Mouse (Mus musculus): ENCODE data around the gene Reck. TPM values are rescaled to one million over a fixed set of nuclear protein-coding genes. Genes with fewer than 3 reads are reported as not detected.

The Reck gene
- 0.38 to 6.1 TPM (median 4.6 TPM) in 3 replicates for total RNA-seq (2017)

- ATAC-seq (replicated peaks; ENCODE audit: insufficient number of reproducible peaks, low FRiP score, low TSS enrichment, poor library complexity, severe bottlenecking), result 0 out of 2 replicates have a peak, but pooled peaks have one; percentile 34
These were observed at the start of gene Reck for GRCm38 (mm10) chr4:43875160-43875918. Gene Reck (plus strand): TSS chr4:43875530.

DNA sequence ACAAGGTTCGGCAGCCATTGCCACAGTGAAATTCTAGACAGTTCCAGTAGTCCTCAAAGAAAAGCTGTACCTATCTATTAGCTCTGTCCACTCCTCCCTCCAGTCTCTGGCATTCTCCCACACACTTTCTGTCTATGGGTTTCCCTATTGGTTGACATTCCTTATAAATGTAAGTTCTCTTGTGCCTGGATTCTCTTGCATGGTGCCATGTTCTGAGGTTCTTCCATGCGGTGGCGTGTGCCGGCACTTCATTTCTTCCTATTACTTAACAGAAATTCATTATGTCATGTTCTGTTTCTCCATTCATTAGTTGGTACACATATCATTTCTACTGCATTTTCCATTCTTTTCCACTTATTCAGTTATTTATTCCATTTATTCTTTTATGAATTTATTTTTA lies 46.5 kb upstream of the Reck start:
- ATAC-seq (replicated peaks; ENCODE audit: insufficient number of reproducible peaks, low FRiP score, low TSS enrichment, poor library complexity, severe bottlenecking), result no peak

DNA sequence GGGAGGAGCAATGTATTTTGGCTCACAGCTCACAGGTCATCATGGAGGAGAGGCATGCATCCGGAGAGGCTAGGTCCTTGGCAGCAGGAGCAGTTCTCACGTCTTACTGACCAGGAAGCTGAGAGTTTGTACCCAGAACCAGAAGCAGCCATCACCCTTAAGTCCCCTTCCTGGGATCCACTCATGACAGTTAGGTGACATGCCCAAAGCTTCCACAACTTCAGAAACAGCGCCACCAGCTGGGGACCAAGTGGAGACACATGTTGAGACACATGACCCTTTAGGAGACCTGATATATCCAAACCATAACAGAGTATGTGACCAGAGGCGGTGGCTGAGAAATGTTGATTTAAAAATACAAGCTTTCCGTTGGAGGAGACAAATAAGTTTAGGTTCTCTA lies 43.3 kb upstream of the Reck start:
- ATAC-seq (replicated peaks; ENCODE audit: insufficient number of reproducible peaks, low FRiP score, low TSS enrichment, poor library complexity, severe bottlenecking), result no peak

- ATAC-seq (replicated peaks; ENCODE audit: insufficient number of reproducible peaks, low FRiP score, low TSS enrichment, poor library complexity, severe bottlenecking), result no peak
These were observed 41.6 kb upstream of the Reck start for GRCm38 (mm10) chr4:43833752-43834151.

GRCm38 (mm10) chr4:43834749-43835148 lies 40.6 kb upstream of the Reck start:
- ATAC-seq (replicated peaks; ENCODE audit: insufficient number of reproducible peaks, low FRiP score, low TSS enrichment, poor library complexity, severe bottlenecking), result no peak

- ATAC-seq (replicated peaks; ENCODE audit: insufficient number of reproducible peaks, low FRiP score, low TSS enrichment, poor library complexity, severe bottlenecking), result no peak
These were observed 37.0 kb upstream of the Reck start for GRCm38 (mm10) chr4:43838326-43838725.

DNA sequence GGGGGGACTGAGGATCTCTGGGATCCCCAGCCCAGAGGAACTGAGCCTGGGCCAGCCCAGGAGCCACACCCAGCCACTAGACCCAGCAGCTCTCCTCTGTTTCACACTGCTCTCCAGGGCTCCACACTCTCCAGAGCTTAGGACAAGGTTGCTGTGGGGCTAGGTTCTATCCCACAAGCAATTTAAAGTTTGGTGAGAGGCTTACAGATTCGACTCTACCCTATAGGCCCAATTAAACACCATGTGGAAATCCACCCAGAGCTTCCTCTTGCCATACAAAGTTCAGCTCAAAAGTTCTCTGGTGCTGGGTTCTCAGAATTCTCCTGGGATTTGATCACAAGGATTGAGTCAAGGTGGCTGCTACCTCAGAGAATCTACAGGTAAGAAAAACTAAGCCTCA lies 35.2 kb upstream of the Reck start, which contains the start of gene Olfr157:
Olfr157 (minus strand) TSS at position 101 of the 400 bp plus-strand sequence.
- no peak for ATAC-seq (replicated peaks; ENCODE audit: insufficient number of reproducible peaks, low FRiP score, low TSS enrichment, poor library complexity, severe bottlenecking)

DNA sequence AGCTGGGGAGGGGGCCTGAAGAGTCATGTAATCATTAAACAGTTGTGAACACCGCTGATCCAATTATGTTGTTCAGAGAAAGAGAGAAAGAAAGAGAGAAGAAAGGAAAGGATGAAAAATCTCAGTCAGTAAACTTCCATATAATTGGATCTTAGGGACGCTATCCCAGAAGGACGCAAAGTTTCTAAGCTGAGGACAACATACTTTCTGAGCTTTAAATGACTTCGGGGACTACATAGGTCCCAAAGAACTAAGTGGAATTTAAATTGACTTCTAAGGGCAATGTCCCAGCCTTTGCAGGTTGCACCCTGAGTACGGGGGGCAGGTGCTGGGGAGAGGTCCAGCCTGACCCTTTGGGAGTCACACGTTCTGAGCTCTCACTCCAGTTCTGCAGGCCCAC lies 24.1 kb upstream of the Reck start, which contains the start of gene Olfr155:
Olfr155 (plus strand) TSS at position 301 of the 400 bp plus-strand sequence.
- ATAC-seq (replicated peaks; ENCODE audit: insufficient number of reproducible peaks, low FRiP score, low TSS enrichment, poor library complexity, severe bottlenecking), result no peak

GRCm38 (mm10) chr4:43854101-43854500 lies 21.2 kb upstream of the Reck start:
- ATAC-seq (replicated peaks; ENCODE audit: insufficient number of reproducible peaks, low FRiP score, low TSS enrichment, poor library complexity, severe bottlenecking), result no peak

DNA sequence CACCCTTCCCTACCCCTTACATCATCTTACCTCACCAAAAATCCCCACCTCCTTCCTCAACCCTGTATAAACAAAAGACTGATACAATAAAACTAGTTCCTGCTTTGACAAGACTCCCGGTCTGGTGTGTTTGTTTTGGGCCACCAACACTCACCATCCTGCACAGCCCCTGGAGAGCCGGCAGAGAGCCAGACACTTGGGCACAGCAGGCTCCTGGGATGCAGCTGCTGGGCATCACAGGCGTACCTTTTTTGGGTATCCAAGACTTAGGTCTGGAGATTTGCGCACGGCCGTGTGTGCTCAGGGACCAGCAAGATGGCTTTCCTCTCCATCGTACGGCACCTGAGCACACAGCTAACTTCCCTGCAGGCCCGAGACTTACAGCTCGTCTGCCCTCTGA lies 15.4 kb upstream of the Reck start:
- no peak for ATAC-seq (replicated peaks; ENCODE audit: insufficient number of reproducible peaks, low FRiP score, low TSS enrichment, poor library complexity, severe bottlenecking)

DNA sequence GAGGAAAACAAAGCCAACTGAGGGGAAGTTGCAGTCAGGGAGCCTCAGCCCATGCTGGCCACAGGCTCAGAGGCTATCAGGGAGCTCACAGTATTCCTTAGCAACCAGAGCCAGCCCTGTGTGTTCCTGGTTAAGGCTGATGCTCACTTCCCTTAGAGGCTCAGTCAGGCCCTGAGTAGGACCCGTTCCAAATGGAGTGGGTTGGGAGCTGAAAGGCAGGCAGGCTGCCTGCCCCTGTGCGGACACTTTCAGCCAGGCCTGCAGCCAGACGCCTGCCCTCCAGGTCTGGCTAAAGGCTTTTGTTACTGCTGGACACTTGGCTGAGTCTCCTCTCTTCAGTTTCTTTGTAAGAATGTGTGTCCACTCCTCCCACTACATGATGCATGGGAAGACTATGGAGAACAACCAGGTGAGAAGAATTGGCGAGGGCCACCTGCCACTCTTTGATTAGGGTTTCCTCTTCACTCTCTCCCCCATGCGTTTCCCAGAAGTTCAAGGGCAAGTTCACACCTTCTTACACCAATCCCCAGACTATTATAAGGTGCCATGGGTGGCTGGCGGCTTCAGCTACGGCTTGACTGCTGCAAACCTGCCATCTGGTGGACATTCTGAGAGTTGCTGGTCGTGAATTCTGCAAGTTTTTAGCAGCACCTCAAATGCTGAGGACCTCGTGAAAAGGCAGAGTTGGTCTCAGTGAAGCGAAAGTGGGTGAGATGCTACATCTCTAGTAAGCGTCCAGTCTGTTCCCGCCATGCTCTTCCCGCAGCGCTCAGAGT lies 14.4 kb upstream of the Reck start:
- ATAC-seq (replicated peaks; ENCODE audit: insufficient number of reproducible peaks, low FRiP score, low TSS enrichment, poor library complexity, severe bottlenecking), result 0 out of 2 replicates have a peak, but pooled peaks have one; percentile 56

GRCm38 (mm10) chr4:43863298-43863697 lies 12.0 kb upstream of the Reck start:
- no peak for ATAC-seq (replicated peaks; ENCODE audit: insufficient number of reproducible peaks, low FRiP score, low TSS enrichment, poor library complexity, severe bottlenecking)

DNA sequence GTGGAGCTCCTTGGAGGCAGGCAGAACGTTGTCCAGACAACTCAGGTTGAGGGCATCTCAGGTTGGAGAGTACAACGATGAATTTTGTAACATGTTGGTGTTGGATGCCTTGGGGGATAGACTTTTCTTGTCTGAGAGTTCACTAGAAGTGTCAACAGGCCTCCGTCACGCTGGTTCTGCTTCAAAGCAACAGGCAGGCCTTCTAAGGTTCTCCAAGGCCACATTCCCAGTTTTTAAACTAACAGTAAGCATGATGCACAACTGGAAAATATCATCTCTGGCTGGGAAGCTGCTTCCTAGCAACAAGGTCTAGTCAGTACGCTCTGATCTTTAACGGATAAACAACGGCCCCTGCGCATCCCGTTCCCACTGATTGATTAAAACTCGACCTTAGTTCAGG lies 5.5 kb upstream of the Reck start:
- ATAC-seq (replicated peaks; ENCODE audit: insufficient number of reproducible peaks, low FRiP score, low TSS enrichment, poor library complexity, severe bottlenecking), result no peak

GRCm38 (mm10) chr4:43874501-43874900 lies 829 bp upstream of the Reck start:
- no peak for ATAC-seq (replicated peaks; ENCODE audit: insufficient number of reproducible peaks, low FRiP score, low TSS enrichment, poor library complexity, severe bottlenecking)

DNA sequence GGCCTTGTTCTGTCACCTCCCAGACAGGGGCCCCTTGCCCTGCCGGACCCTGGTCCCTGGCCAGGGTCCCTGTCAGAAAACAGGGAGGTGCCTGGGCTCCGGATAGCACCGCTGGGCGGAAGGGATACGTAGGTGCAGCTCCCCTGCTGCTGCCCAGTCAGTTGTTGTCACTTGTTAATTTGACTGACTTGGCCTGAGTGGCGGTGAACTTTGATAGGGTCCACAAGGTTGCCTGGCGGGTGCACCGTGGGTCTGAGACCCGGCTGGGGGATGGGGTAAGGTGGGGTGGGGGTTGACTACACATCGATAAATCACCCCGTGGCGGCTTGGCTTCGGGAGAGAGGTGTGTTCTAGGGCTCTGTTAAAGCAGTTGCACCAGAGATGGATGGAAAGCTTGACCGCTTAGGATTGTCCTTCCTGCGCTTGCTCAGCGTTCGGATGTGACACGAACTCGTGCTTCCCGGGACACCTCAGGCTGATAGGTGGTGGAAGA lies 635 bp downstream of the Reck start:
- no peak; the same call in 1 of the 2 replicates for ATAC-seq (replicated peaks; ENCODE audit: insufficient number of reproducible peaks, low FRiP score, low TSS enrichment, poor library complexity, severe bottlenecking)

- ATAC-seq (replicated peaks; ENCODE audit: insufficient number of reproducible peaks, low FRiP score, low TSS enrichment, poor library complexity, severe bottlenecking), result no peak
These were observed 1.9 kb downstream of the Reck start for GRCm38 (mm10) chr4:43877230-43877629.

DNA sequence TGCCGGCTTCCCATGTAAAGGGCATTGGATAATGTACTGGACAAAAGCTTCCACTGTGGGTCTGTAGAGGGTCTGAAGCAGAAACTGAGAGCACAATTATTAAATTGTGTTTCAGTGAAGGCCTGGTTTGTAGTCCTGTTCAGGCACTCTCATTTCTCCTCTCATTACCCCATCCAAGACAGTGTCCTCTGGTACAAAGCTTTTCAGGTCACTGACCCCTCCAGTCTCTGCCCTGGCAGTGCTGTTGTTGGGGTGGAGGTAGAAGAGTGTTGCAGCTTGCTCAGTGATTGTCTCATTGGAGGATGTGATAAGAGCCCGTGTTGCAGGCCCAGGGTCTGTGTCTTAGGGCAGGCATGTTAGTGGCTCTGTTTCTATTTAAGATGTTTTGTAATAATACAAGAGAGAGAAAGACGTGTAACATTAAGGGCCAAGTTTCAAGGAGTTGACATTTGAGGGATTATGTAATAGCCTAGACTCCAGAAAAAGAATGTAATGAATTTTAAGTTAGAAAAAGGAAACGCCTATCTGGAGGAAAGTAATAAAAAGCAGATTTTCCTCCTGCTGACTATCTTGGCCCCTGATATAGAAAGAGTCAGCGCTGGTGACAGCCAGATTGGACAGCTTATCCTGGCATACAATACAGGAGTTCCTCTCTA lies 2.9 kb downstream of the Reck start:
- ATAC-seq (replicated peaks; ENCODE audit: insufficient number of reproducible peaks, low FRiP score, low TSS enrichment, poor library complexity, severe bottlenecking), result no peak

DNA sequence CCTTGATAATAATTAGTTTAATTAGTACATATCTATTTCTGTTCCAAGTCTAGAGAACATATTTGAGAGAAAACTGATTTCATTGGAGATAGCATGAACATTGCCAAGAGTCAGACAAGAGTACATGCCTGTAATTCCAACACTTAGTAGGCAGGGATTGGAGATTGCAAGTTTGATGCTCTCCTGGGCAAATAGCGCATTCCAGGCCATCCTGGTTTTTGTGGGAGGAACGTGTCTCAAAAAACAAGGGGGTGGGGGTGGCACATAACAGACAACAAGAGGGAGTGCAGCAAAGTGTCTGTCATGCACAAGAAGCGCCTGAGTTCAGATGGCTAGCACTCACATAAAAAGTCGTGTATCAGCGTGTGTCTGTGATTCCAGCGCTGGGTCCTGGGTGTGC lies 4.2 kb downstream of the Reck start:
- no peak for ATAC-seq (replicated peaks; ENCODE audit: insufficient number of reproducible peaks, low FRiP score, low TSS enrichment, poor library complexity, severe bottlenecking)

GRCm38 (mm10) chr4:43884196-43884595 lies 8.9 kb downstream of the Reck start:
- no peak for ATAC-seq (replicated peaks; ENCODE audit: insufficient number of reproducible peaks, low FRiP score, low TSS enrichment, poor library complexity, severe bottlenecking)

All from monocyte, adult 5-6 weeks (primary cell).